Mouse (Mus musculus): ENCODE measurements around the gene Exoc7.

DNA sequence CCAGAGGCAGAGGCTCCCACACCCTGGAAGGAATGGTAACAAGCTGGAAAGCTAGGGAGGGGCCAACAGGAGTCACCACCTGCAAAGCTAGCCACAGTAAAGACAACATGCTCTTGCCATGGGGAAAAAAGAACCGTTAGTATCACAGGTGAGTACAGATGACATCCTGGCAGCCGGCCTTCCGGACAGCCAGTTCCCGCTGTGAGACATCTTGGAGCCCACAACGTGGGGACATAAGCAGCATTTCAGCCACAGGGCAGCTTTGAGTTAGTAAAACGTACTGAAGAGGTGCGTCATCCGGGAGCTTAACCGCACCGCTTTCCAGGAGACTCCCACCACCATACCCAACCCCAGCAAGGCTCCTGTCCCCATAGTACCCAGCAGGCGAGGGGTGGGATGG is 8.8 kb downstream of the Exoc7 start:
- TF ChIP-seq MAX (IDR thresholded peaks at IDR 0.05) (no peak), MYOD1 (IDR thresholded peaks at IDR 0.05; ENCODE audit: control insufficient read depth, insufficient read length, low read depth) (no peak), CTCF (IDR thresholded peaks at IDR 0.05; ENCODE audit: control insufficient read depth, insufficient read depth, insufficient read length) (no peak)
